Mouse (Mus musculus): ENCODE results near the gene Cip2a. TPM values are rescaled to one million over a fixed set of nuclear protein-coding genes. Genes with fewer than 3 reads are reported as not detected.
A peak's percentile ranks its signal among the peaks of the same experiment; 100 is the strongest.

Cip2a gene
- 23.7 and 25.3 TPM in 2 replicates for polyA plus RNA-seq (2014; fragmentation: Nextera tagmentation; extraction: Ambion mirVana)

GRCm38 (mm10) chr16:48993559-48994342 lies at the start of gene Cip2a, which contains the start of gene Dzip3:
TSS of gene Cip2a (plus strand) at chr16:48994185.
TSS of gene Dzip3 (minus strand) at chr16:48994165.
- Histone ChIP-seq H3K27me3 (ENCODE audit: control insufficient read depth, insufficient read depth, low read length) (no peaks in the 10 kb centered on the region), H3K9ac (ENCODE audit: low read length) (peak within 1 kb of the TSS; percentile 99), H3K4me1 (ENCODE audit: control insufficient read depth in 2 of 2, insufficient read depth in 2 of 2, low read length in 2 of 2) (peaks cover 2 to 16% of the 10 kb centered on the region in 2 experiments; a peak in 2 of 4 replicates), H3K4me3 (ENCODE audit: control insufficient read depth in 1 of 2, insufficient read depth in 1 of 2, low read depth in 1 of 2, low read length in 2 of 2) (peak within 1 kb of the TSS; percentile 89 to 99), H3K27ac (replicated peaks in 1 of 2; ENCODE audit: control insufficient read depth in 1 of 2, insufficient read depth in 1 of 2, low read depth in 2 of 2, low read length in 2 of 2) (peak within 1 kb of the TSS; percentile 95 to 96), H3K4me2 (ENCODE audit: low read length) (peak within 1 kb of the TSS; percentile 78), H3K9me3 (ENCODE audit: control insufficient read depth, low read length) (no peaks in the 10 kb centered on the region), H3K36me3 (ENCODE audit: control insufficient read depth, insufficient read depth, low read length) (peaks cover 10% of the 10 kb centered on the region)
- under 1% methylated on average over 74 of the region's 74 CpGs for WGBS
- peak; percentile 98 for ATAC-seq (ENCODE audit: insufficient number of reproducible peaks, insufficient read depth, low FRiP score, low read depth)

- H3K27me3 ChIP-seq (ENCODE audit: control insufficient read depth, insufficient read depth, low read length): no peaks in the 10 kb centered on the region
- peaks cover 37% of the 10 kb centered on the region for H3K36me3 ChIP-seq (ENCODE audit: control insufficient read depth, insufficient read depth, low read length)
- no peak overlapping the region for H3K27ac ChIP-seq (replicated peaks in 1 of 2; ENCODE audit: control insufficient read depth in 1 of 2, insufficient read depth in 1 of 2, low read depth in 2 of 2, low read length in 2 of 2)
- no peak overlapping the region for H3K4me3 ChIP-seq (ENCODE audit: control insufficient read depth in 1 of 2, insufficient read depth in 1 of 2, low read depth in 1 of 2, low read length in 2 of 2)
- no peak overlapping the region for H3K9ac ChIP-seq (ENCODE audit: low read length)
- H3K9me3 ChIP-seq (ENCODE audit: control insufficient read depth, low read length): no peaks in the 10 kb centered on the region
- 93% methylated on average over 2 of the region's 2 CpGs for WGBS
- H3K4me2 ChIP-seq (ENCODE audit: low read length): no peak overlapping the region
- H3K4me1 ChIP-seq (ENCODE audit: control insufficient read depth in 2 of 2, insufficient read depth in 2 of 2, low read length in 2 of 2): no peaks in the 10 kb centered on the region
- ATAC-seq (ENCODE audit: insufficient number of reproducible peaks, insufficient read depth, low FRiP score, low read depth): no peak
These were observed 21.0 kb upstream of the Cip2a start for GRCm38 (mm10) chr16:48972996-48973395.

- no peaks in the 10 kb centered on the region for H3K27me3 ChIP-seq (ENCODE audit: control insufficient read depth, insufficient read depth, low read length)
- peaks cover 42% of the 10 kb centered on the region for H3K36me3 ChIP-seq (ENCODE audit: control insufficient read depth, insufficient read depth, low read length)
- no peak overlapping the region for H3K9ac ChIP-seq (ENCODE audit: low read length)
- H3K9me3 ChIP-seq (ENCODE audit: control insufficient read depth, low read length): no peaks in the 10 kb centered on the region
- no peaks in the 10 kb centered on the region for H3K4me1 ChIP-seq (ENCODE audit: control insufficient read depth in 2 of 2, insufficient read depth in 2 of 2, low read length in 2 of 2)
- WGBS: 90% methylated on average over 1 of the region's 1 CpGs
- H3K4me2 ChIP-seq (ENCODE audit: low read length): no peak overlapping the region
- ATAC-seq (ENCODE audit: insufficient number of reproducible peaks, insufficient read depth, low FRiP score, low read depth): no peak
- H3K4me3 ChIP-seq (ENCODE audit: control insufficient read depth in 1 of 2, insufficient read depth in 1 of 2, low read depth in 1 of 2, low read length in 2 of 2): no peak overlapping the region
- no peak overlapping the region for H3K27ac ChIP-seq (replicated peaks in 1 of 2; ENCODE audit: control insufficient read depth in 1 of 2, insufficient read depth in 1 of 2, low read depth in 2 of 2, low read length in 2 of 2)
These were observed 20.4 kb upstream of the Cip2a start for GRCm38 (mm10) chr16:48973548-48973947.

- no peak for ATAC-seq (ENCODE audit: insufficient number of reproducible peaks, insufficient read depth, low FRiP score, low read depth)
These were observed 14.0 kb upstream of the Cip2a start for GRCm38 (mm10) chr16:48979965-48980364.

GRCm38 (mm10) chr16:48985034-48985627 lies 8.9 kb upstream of the Cip2a start:
- Histone ChIP-seq H3K4me1 (ENCODE audit: control insufficient read depth in 2 of 2, insufficient read depth in 2 of 2, low read length in 2 of 2) (peaks cover 0 to 12% of the 10 kb centered on the region in 2 experiments; a peak in 2 of 4 replicates), H3K9ac (ENCODE audit: low read length) (no peak overlapping the region), H3K36me3 (ENCODE audit: control insufficient read depth, insufficient read depth, low read length) (peaks cover 16% of the 10 kb centered on the region), H3K4me3 (ENCODE audit: control insufficient read depth in 1 of 2, insufficient read depth in 1 of 2, low read depth in 1 of 2, low read length in 2 of 2) (no peak overlapping the region), H3K27ac (replicated peaks in 1 of 2; ENCODE audit: control insufficient read depth in 1 of 2, insufficient read depth in 1 of 2, low read depth in 2 of 2, low read length in 2 of 2) (no peak overlapping the region), H3K27me3 (ENCODE audit: control insufficient read depth, insufficient read depth, low read length) (no peaks in the 10 kb centered on the region), H3K9me3 (ENCODE audit: control insufficient read depth, low read length) (no peaks in the 10 kb centered on the region), H3K4me2 (ENCODE audit: low read length) (no peak overlapping the region)
- 71% methylated on average over 5 of the region's 5 CpGs for WGBS
- ATAC-seq (ENCODE audit: insufficient number of reproducible peaks, insufficient read depth, low FRiP score, low read depth): no peak

More at GRCm38 (mm10) chr16:48979965-48980364, 14.0 kb upstream of the Cip2a start:
- Histone ChIP-seq H3K27ac (replicated peaks in 1 of 2; ENCODE audit: control insufficient read depth in 1 of 2, insufficient read depth in 1 of 2, low read depth in 2 of 2, low read length in 2 of 2) (no peak overlapping the region), H3K36me3 (ENCODE audit: control insufficient read depth, insufficient read depth, low read length) (peaks cover 46% of the 10 kb centered on the region), H3K4me1 (ENCODE audit: control insufficient read depth in 2 of 2, insufficient read depth in 2 of 2, low read length in 2 of 2) (no peaks in the 10 kb centered on the region), H3K4me2 (ENCODE audit: low read length) (no peak overlapping the region), H3K9ac (ENCODE audit: low read length) (no peak overlapping the region), H3K9me3 (ENCODE audit: control insufficient read depth, low read length) (no peaks in the 10 kb centered on the region), H3K27me3 (ENCODE audit: control insufficient read depth, insufficient read depth, low read length) (no peaks in the 10 kb centered on the region), H3K4me3 (ENCODE audit: control insufficient read depth in 1 of 2, insufficient read depth in 1 of 2, low read depth in 1 of 2, low read length in 2 of 2) (no peak overlapping the region)

- H3K27ac ChIP-seq (replicated peaks in 1 of 2; ENCODE audit: control insufficient read depth in 1 of 2, insufficient read depth in 1 of 2, low read depth in 2 of 2, low read length in 2 of 2): no peak overlapping the region
- H3K27me3 ChIP-seq (ENCODE audit: control insufficient read depth, insufficient read depth, low read length): no peaks in the 10 kb centered on the region
- H3K9ac ChIP-seq (ENCODE audit: low read length): no peak overlapping the region
- no peak overlapping the region for H3K4me2 ChIP-seq (ENCODE audit: low read length)
- peaks cover 0 to 16% of the 10 kb centered on the region in 2 experiments; a peak in 2 of 4 replicates for H3K4me1 ChIP-seq (ENCODE audit: control insufficient read depth in 2 of 2, insufficient read depth in 2 of 2, low read length in 2 of 2)
- ATAC-seq (ENCODE audit: insufficient number of reproducible peaks, insufficient read depth, low FRiP score, low read depth): no peak
- H3K36me3 ChIP-seq (ENCODE audit: control insufficient read depth, insufficient read depth, low read length): no peaks in the 10 kb centered on the region
- no peak overlapping the region for H3K4me3 ChIP-seq (ENCODE audit: control insufficient read depth in 1 of 2, insufficient read depth in 1 of 2, low read depth in 1 of 2, low read length in 2 of 2)
- H3K9me3 ChIP-seq (ENCODE audit: control insufficient read depth, low read length): no peaks in the 10 kb centered on the region
These were observed 4.3 kb upstream of the Cip2a start for GRCm38 (mm10) chr16:48989700-48990099.

GRCm38 (mm10) chr16:48992437-48993230 lies 1.4 kb upstream of the Cip2a start:
- Histone ChIP-seq H3K27ac (replicated peaks in 1 of 2; ENCODE audit: control insufficient read depth in 1 of 2, insufficient read depth in 1 of 2, low read depth in 2 of 2, low read length in 2 of 2) (peak overlapping the region in 1 of 2 experiments; percentile 95; a peak in 2 of 4 replicates), H3K4me2 (ENCODE audit: low read length) (peak overlapping the region; percentile 78), H3K27me3 (ENCODE audit: control insufficient read depth, insufficient read depth, low read length) (no peaks in the 10 kb centered on the region), H3K9ac (ENCODE audit: low read length) (peak overlapping the region; percentile 99), H3K4me3 (ENCODE audit: control insufficient read depth in 1 of 2, insufficient read depth in 1 of 2, low read depth in 1 of 2, low read length in 2 of 2) (peak overlapping the region; percentile 89 to 99; a peak in 3 of 4 replicates), H3K4me1 (ENCODE audit: control insufficient read depth in 2 of 2, insufficient read depth in 2 of 2, low read length in 2 of 2) (peaks cover 2 to 16% of the 10 kb centered on the region in 2 experiments; a peak in 2 of 4 replicates), H3K36me3 (ENCODE audit: control insufficient read depth, insufficient read depth, low read length) (peaks cover 4% of the 10 kb centered on the region; the same call in 1 of the 2 replicates), H3K9me3 (ENCODE audit: control insufficient read depth, low read length) (no peaks in the 10 kb centered on the region)
- ATAC-seq (ENCODE audit: insufficient number of reproducible peaks, insufficient read depth, low FRiP score, low read depth): no peak
- 20% methylated on average over 10 of the region's 10 CpGs for WGBS

Data from heart, embryonic 14.5 days (tissue).